Mouse (Mus musculus) olfactory bulb, adult 2 months (tissue): ENCODE results near the gene Prrc2b.

Experiments used
- CTCF ChIP-seq: fragments of 200-500 bp; IDR thresholded peaks from 2 replicates; pipeline ENCODE4 v1.5.1; 2012; ENCODE audit warnings: low read depth, mild to moderate bottlenecking, low read length, moderate library complexity; ENCODE audit not compliant: insufficient read depth
- POLR2A ChIP-seq: fragments of 200-500 bp; IDR thresholded peaks from 2 replicates; pipeline ENCODE4 v1.6.1; 2012; ENCODE audit warnings: mild to moderate bottlenecking, low read depth, low read length, moderate library complexity; ENCODE audit not compliant: insufficient read depth

DNA sequence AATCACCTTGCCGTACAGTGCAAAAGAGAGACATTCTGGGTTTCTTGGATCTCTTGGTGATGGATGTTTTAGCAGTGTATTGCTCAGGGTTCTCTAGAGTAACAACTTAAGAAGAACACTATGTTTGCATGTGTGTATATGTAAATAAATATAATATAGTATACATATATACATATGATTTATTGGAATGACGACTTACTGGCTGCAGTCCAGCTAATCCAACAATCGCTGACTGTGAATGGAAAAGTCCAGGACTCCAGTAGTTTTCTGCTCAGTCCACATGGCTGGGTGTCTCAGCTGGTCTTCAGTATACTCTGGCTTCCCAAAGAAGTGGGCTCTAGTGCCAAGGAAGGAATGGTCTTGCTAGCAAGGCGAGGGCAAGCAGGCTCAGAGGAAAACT lies 86.7 kb downstream of the Prrc2b start:
- TF ChIP-seq CTCF = no peak
- no peak for TF ChIP-seq POLR2A
